Mouse (Mus musculus) cerebral cortex, adult 2 months (tissue): ENCODE results near the gene Srd5a2.

ENCODE experiments used
- WGBS: fragments of 180-500 bp; shearing (Covaris S2); methylation state at CpG from one replicate; pipeline ENCODE4 v1.1.7; 2018; 5-methylcytosine and 5-hydroxymethylcytosine counted together

Srd5a2 gene

GRCm38 (mm10) chr17:73985936-73986335 lies 61.8 kb downstream of the Srd5a2 start:
- WGBS: 92% methylated on average over 4 of the region's 4 CpGs

- WGBS: 52% methylated on average over 4 of the region's 4 CpGs
Observed at GRCm38 (mm10) chr17:73984508-73984907, 63.2 kb downstream of the Srd5a2 start.

- WGBS: 77% methylated on average over 1 of the region's 1 CpGs
Observed at GRCm38 (mm10) chr17:73982871-73983270, 64.8 kb downstream of the Srd5a2 start.

GRCm38 (mm10) chr17:73972648-73973047 lies 75.1 kb downstream of the Srd5a2 start:
- 90% methylated on average over 11 of the region's 11 CpGs for WGBS

- WGBS: 66% methylated on average over 4 of the region's 4 CpGs
Observed at GRCm38 (mm10) chr17:73971291-73971690, 76.4 kb downstream of the Srd5a2 start.

GRCm38 (mm10) chr17:73970361-73971027 lies 77.2 kb downstream of the Srd5a2 start:
- 45% methylated on average over 3 of the region's 3 CpGs for WGBS
